Mouse (Mus musculus) T-cell, adult 2 months (primary cell): ENCODE results near the gene Kdelr2.

ENCODE experiments used
- DNase-seq: peaks from one replicate; pipeline ENCODE4 v3.0.0; 2022; ENCODE audit warnings: low spot score

Gene Kdelr2

DNA sequence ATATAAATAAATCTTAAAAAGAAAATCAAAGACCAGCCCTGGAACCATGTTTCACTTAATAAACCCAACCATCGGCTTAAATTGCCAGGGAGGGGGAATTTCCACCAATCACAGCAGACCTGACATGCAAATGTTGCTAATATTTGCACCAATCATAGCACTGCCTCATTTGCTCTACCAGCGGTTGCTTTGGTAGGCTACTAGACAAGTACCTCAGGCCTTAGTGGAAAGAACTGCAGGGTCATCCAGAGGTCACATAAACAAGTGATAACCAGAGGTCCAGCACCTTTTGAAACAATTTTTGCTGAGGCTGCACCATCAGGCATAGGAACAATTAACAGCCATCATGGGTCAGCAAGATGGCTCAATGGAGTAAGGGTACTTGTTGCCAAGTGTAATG, 2.1 kb upstream of the Kdelr2 start:
- no peak for DNase-seq

DNA sequence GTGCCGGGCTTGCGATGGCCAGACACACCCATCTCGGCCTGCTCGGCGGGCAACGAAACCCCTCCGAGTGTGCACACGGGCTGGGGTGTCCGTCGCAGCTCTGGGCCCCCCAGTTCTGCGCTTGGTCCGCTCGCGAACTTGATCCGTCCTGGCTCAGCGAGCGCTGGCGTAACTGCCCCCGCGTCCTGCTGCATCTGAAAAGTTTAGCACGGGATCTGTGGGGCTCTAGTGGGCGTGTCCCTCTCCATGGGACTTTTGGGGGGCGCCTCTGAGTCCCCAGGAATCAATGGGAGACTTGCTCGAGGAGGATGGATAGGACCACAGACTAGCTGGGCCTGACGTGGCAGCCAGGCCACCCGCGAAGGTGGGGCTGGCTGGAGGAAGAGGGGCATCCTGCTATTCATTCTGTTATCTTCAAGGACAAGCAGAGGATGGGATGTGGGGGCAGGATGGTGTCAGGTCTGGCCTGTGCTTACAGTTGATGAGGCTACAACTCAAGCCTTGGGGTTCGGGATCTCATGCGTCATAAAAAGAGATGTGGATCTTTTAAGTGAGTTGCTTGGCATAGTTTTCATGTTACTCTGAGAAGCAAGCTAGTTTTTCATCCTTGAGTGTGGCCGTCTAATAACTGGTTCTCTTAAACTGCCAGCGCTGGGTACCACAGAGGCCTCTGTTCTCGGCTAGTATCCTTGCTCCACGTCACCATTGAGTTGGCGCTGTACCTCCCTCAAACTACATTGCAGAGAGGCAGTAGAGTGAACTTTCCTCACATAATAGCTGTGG, 701 bp downstream of the Kdelr2 start:
- DNase-seq: no peak

- DNase-seq: no peak
Observed at GRCm38 (mm10) chr5:143405200-143405599, 1.6 kb downstream of the Kdelr2 start.

DNA sequence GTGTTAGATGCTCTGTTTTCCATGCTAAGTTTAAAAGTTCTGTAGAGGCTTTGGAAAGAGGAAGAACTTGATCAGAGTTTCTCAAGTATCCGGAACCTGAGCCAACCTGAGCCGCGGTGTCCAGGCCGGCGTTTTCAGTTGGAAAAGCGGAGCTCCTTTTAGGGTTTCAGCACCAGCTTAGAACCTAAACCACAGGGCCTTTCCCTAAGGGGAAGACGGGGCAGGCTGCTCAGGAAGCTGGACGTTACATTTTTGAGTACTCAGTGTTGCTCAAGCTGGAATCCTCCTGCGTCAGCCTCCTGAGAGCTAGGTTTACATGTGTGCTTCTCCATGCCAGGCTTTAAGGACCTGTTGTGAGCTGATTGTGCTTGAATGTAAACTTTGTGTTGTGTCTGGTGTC, 2.9 kb downstream of the Kdelr2 start:
- DNase-seq: no peak

DNA sequence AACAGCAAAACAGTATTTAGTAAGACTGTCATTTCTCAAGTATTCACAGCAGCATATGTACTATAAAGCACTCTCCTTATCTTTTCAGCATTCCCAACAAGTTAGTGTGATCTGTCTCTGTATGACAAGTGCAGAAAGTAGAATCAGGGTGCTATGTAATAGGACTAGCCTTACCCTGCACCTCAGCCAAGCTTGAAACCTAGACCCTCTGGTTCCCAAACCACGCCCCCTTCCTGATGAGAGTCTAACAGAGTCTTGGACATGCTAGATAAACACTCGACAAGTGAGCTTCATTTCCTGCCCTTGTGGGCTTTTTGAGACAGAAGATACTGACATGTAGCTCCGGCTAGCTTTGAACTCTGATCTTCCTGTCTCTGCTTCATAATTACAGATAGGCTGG, 5.6 kb downstream of the Kdelr2 start:
- peak; percentile 28 for DNase-seq

GRCm38 (mm10) chr5:143410841-143411395, 7.3 kb downstream of the Kdelr2 start:
- DNase-seq: no peak

GRCm38 (mm10) chr5:143421484-143421883, 17.8 kb downstream of the Kdelr2 start:
- DNase-seq: no peak

GRCm38 (mm10) chr5:143422990-143423389, 19.4 kb downstream of the Kdelr2 start:
- no peak for DNase-seq

DNA sequence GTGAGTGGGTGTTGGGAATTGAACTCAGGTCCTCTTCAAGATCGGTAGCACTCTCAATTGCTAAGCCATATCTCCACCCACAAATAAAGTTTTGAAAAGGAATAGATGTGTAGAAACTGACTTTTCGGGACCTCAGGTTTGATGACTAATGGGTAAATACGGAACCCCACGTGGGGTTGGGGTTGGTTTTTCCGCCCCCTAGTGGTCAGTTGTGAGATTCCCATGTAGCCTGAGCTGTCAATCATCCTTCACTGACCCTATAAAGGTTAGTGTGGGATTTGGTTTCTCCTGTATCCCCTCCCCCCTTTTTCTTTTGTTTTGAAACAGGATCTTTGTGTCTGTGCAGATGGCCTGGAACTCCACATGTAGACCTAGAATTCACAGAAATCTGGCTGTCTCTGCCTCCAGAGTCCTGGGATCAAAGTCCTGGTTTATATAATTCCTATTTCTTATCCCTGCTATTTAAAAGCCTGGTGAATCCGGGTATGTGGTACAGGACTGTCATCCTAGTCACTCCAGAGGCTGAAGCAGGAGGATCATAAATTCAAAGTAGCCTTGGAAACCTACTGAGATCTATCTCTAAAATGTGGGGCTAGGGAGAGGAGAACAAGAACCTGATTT, 20.4 kb downstream of the Kdelr2 start:
- DNase-seq: peak; percentile 65

DNA sequence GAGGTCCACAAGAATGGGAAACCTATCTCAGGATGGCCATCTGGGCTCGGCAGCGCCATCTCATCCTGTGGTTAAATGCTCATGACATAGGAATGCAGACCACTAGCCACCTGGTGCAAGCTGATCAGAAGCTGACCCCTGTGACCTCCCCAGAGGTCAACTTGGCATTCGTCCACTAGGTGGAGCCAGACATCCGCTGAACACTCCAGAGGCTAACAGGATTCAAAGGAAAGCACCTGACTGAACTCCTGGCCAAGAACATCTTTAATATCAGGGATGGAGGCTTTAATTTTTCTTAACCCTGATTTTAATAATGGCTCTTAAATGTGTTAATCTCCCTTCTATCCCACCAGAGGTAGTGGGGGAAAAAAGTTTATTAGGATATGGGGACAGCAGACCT, 30.8 kb downstream of the Kdelr2 start:
- DNase-seq: peak; percentile 63

DNA sequence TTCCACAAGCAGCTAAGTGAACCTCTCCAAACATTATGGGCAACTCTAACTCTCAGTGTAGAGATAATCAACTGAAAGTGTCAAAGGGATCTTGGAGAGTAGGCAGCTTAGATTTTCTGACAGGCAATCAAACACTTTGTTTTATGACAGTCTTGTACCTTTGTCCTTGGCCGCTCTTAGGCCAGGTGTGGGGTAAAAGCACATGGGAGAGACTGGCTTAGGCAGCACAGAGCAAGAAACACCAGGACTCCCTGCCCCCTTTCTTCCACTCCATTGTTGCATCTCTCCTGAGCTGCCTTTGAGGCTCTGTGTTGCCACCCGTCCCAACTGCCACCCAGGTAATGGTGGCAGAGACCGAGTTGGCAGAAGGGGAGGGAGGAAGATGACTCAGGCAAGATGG, 37.7 kb downstream of the Kdelr2 start:
- DNase-seq: no peak

- no peak for DNase-seq
Observed at GRCm38 (mm10) chr5:143441753-143442152, 38.1 kb downstream of the Kdelr2 start.

DNA sequence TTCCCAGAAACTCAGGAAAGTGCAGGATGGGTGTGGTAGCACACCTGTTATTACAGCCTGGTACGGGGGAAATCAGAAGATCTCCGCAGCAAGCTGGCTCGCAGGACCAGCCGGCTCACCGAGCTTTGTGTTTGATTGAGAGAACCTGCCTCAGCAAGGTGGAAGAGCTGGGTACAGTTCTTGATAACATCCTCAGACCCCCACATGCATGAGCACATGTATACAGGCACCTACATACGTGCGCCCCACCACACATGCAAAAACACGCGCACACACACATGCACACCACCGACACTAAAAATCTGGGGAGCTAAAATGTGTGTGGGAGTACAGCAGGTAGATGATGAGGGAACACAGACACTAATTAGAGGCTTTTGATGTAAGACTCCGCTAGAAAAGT, 60.0 kb downstream of the Kdelr2 start:
- DNase-seq: no peak

DNA sequence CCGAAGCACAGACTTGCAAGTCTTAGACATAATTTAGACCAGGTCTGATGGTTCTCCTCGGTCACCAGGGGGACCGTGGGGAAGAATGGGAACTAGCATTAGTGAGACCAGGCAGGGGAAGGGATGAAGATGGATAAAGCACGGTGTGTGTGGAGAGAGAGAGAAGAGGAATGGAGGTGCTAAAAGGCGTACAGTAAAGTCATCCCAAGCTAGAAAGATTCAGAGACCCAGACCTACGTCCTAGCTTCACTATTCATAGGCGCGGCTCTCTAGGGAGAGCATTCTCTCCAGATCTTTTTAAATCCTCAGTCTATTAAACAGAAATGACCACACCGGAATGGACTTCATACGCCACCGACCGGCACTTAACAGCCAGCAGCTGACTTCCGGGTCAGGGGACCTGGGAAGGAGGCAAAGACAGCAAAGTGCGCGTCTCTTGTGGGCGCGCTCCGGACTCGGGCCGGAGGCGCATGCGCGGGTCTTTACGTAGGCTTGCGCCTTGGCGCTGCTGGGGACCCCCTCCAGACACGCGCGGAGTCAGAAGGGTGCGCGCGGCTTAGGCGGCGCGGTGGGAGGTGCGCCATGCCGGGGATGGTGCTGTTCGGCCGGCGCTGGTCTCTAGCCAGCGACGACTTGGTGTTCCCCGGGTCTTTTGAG, 60.6 kb downstream of the Kdelr2 start, which contains the start of gene Daglb:
Gene Daglb (plus strand): TSS at position 485 of the 657 bp plus-strand sequence.
- DNase-seq: peak; percentile 81

DNA sequence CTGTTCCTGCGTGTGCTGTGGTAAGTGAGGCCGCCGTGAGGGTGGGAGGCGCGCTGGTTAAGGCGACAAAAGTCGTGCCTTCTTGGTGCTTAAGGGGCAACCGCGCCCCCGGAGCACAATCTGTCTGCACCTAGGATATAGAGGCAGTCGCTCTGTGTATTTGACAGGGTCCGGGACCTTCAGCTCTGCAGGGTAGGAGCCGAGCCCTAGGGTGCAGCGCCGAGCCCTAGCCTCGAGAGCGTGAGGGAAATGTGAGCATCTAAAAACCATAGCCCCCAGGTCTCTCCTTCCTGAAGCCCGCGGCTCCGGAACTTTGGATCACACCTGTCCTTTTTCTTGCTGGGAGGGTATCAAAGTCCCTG, 61.1 kb downstream of the Kdelr2 start:
- DNase-seq: no peak

DNA sequence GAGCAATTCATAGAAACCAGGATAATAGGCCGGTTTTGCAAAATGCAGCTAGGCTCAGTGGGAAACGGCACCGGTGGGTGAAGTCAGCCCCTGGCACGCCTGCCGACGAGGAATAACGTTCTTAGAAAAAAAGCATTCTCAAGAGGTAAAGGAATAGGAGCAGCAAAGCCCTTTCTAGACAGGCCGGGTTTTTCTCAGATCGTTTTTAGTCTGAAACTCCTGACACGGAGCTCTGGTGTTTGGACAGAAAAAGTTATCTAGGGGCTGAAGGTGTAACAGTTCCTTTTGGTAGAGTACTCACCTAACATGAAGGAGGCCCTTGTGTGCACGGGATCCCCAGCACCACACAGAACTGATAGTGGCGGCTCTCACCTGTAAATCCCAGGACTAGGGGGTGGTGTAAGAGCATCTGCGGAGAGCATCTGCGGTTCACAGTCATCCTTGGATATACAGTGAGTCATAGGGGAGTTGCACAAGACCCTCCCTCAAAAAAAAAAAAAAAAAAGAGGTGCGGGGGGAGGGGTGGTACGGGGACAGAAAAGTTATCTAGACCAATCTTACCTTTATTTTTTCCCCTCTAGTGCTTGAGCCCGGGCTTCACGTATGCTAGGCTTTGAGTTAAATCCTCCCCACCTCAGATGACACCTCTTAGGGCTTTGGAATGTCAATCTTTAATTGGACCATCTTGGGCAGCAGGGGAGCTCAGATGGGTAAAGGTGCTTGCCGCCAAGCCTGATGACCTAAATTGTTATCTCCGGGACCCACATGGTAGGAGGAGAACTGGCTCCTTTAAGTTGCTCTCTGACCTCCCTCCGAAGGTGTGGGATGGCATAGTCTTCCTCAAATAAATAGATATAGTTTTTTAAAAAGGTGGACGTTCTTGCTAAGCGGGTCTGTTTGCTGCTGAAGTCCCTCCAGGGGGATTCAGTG, 61.8 kb downstream of the Kdelr2 start:
- DNase-seq: no peak

- DNase-seq: no peak
Observed at GRCm38 (mm10) chr5:143466891-143467669, 63.4 kb downstream of the Kdelr2 start.

- no peak for DNase-seq
Observed at GRCm38 (mm10) chr5:143467931-143468330, 64.3 kb downstream of the Kdelr2 start.

GRCm38 (mm10) chr5:143469628-143470027, 66.0 kb downstream of the Kdelr2 start:
- DNase-seq: no peak

GRCm38 (mm10) chr5:143470421-143471164, 67.0 kb downstream of the Kdelr2 start:
- DNase-seq: no peak
